16 mouse cellular contexts compared by ENCODE assay signal in the genomic region with DNA sequence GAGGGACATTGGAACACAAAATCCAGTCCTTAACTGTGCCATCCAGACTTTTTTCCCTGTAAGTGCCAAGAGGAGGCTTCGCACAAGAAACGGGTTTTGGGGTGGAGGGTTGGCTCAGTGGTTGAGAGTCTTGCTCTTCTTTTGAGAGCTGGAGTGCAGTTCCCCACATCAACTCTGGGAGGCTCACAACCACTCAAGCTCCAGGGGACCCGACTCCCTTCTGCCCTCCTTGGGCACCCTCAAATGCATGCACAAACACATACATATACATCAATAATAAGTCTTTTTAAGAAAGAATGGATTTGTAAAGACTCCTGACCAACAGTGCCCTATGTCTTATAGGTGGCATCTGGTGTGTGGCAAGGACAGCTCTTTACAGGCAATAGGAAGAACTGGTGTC. TPM values are rescaled to one million over a fixed set of nuclear protein-coding genes. Genes with fewer than 3 reads are reported as not detected.
DNase-seq lines count a peak whose midpoint lies in the region; ATAC-seq and TF ChIP-seq lines count a peak whose summit lies in the region.
"Had no signal": no experiment of that assay in that cellular context is flagged by ENCODE, and none has a peak within 500 bp of the region (broad histone marks: within the 10 kb centered on the region; RNA-seq: fewer than 3 reads in every experiment).

No protein-coding gene starts in this region.

- H3K4me1 ChIP-seq in liver, embryonic 14.5 days (replicated peaks; ENCODE audit: control insufficient read depth in 2 of 2, insufficient read depth in 2 of 2, low read length in 1 of 2): no peaks in the 10 kb centered on the region
- H3K4me1 ChIP-seq in liver, embryonic 12.5 days: no peaks in the 10 kb centered on the region
- H3K4me1 ChIP-seq in E14TG2a.4 (replicated peaks; ENCODE audit: low read depth, low read length): peaks cover 7% of the 10 kb centered on the region; the same call in 1 of the 2 replicates
- H3K4me1 ChIP-seq: hindbrain, embryonic 15.5 days; liver, embryonic 13.5 days; neural tube, embryonic 12.5 days had no signal

- no peak overlapping the region for H3K4me3 ChIP-seq in liver, embryonic 14.5 days (ENCODE audit: insufficient read depth in 1 of 2, low read depth in 2 of 2, low read length in 2 of 2)
- no peak overlapping the region for H3K4me3 ChIP-seq in liver, embryonic 12.5 days
- no peak overlapping the region for H3K4me3 ChIP-seq in E14TG2a.4 (replicated peaks; ENCODE audit: low read length)
- H3K4me3 ChIP-seq: erythroblast, embryonic 14.5 days; hindbrain, embryonic 15.5 days; liver, embryonic 13.5 days; neural tube, embryonic 12.5 days had no signal

- 51% methylated on average over 3 of the region's 3 CpGs for WGBS in liver, embryonic 14.5 days (ENCODE audit: insufficient replicate concordance)
- 58% methylated on average over 3 of the region's 3 CpGs for WGBS in liver, embryonic 12.5 days (ENCODE audit: insufficient replicate concordance)

- no peaks in the 10 kb centered on the region for H3K27me3 ChIP-seq in liver, embryonic 14.5 days (ENCODE audit: control insufficient read depth, insufficient read depth, low read length)
- peaks cover 12% of the 10 kb centered on the region for H3K27me3 ChIP-seq in liver, embryonic 12.5 days (replicated peaks)
- peaks cover 23% of the 10 kb centered on the region for H3K27me3 ChIP-seq in E14TG2a.4 (ENCODE audit: insufficient read depth, low read length)
- H3K27me3 ChIP-seq: hindbrain, embryonic 15.5 days; liver, embryonic 13.5 days; neural tube, embryonic 12.5 days had no signal

- H3K36me3 ChIP-seq in liver, embryonic 14.5 days (replicated peaks; ENCODE audit: control insufficient read depth, insufficient read depth, low read depth): no peaks in the 10 kb centered on the region
- no peaks in the 10 kb centered on the region for H3K36me3 ChIP-seq in liver, embryonic 12.5 days
- no peaks in the 10 kb centered on the region for H3K36me3 ChIP-seq in E14TG2a.4 (ENCODE audit: insufficient read depth, low read length)
- H3K36me3 ChIP-seq: hindbrain, embryonic 15.5 days; liver, embryonic 13.5 days; neural tube, embryonic 12.5 days had no signal

- no peak overlapping the region for H3K4me2 ChIP-seq in liver, embryonic 14.5 days (ENCODE audit: low read depth)
- H3K4me2 ChIP-seq in liver, embryonic 12.5 days: no peak overlapping the region
- H3K4me2 ChIP-seq: hindbrain, embryonic 15.5 days; liver, embryonic 13.5 days; neural tube, embryonic 12.5 days had no signal

- peak; percentile 6 for DNase-seq in adrenal gland, postnatal 14 days
- no peak for DNase-seq in adrenal gland, adult 8-10 months
- no peak for DNase-seq in liver, embryonic 14.5 days (ENCODE audit: low read depth in 3 of 3, low spot score in 3 of 3)
- peak; percentile 8 for DNase-seq in induced T-regulatory cell, adult 2 months (ENCODE audit: low read depth)
- DNase-seq in right cerebral cortex, postnatal 36 days (ENCODE audit: low spot score in 2 of 2): no peak
- DNase-seq in right cerebral cortex, postnatal 14 days: no peak
- DNase-seq: cerebellum, adult 9-11 months; gastrocnemius, postnatal 25 days; liver, embryonic 13.5 days had no signal

- TF ChIP-seq CTCF in liver, embryonic 14.5 days (IDR thresholded peaks at IDR 0.05; ENCODE audit: low read depth): peak; percentile 7; the same call in 1 of the 2 replicates
- peak; percentile 37 for TF ChIP-seq CTCF in E14TG2a.4 (conservative IDR thresholded peaks at IDR 0.05; ENCODE audit: low read length)

- H3K27ac ChIP-seq in liver, embryonic 14.5 days: no peak overlapping the region
- H3K27ac ChIP-seq in liver, embryonic 12.5 days: no peak overlapping the region
- H3K27ac ChIP-seq: hindbrain, embryonic 15.5 days; liver, embryonic 13.5 days; macrophage; neural tube, embryonic 12.5 days had no signal

- no peak for TF ChIP-seq EP300 in liver, embryonic 14.5 days (IDR thresholded peaks at IDR 0.05; ENCODE audit: low read depth)

- H3K9me3 ChIP-seq in liver, embryonic 14.5 days (ENCODE audit: control insufficient read depth, low read length): no peaks in the 10 kb centered on the region
- no peaks in the 10 kb centered on the region for H3K9me3 ChIP-seq in liver, embryonic 12.5 days (replicated peaks)
- H3K9me3 ChIP-seq in E14TG2a.4 (ENCODE audit: low read length): no peaks in the 10 kb centered on the region
- H3K9me3 ChIP-seq: hindbrain, embryonic 15.5 days; liver, embryonic 13.5 days; neural tube, embryonic 12.5 days had no signal

- no peak for ATAC-seq in liver, embryonic 14.5 days (ENCODE audit: insufficient read depth)
- no peak for ATAC-seq in liver, embryonic 12.5 days
- ATAC-seq: midbrain, embryonic 16.5 days had no signal

- no peak overlapping the region for H3K9ac ChIP-seq in liver, embryonic 14.5 days (replicated peaks)
- no peak overlapping the region for H3K9ac ChIP-seq in liver, embryonic 12.5 days
- H3K9ac ChIP-seq: hindbrain, embryonic 15.5 days; liver, embryonic 13.5 days; neural tube, embryonic 12.5 days had no signal

RNA-seq across cellular contexts. Expression of a gene that starts 35.6 kb away (rescaled TPM):
- 126 and 127 TPM in 2 replicates for total RNA-seq in adrenal gland, postnatal 14 days (2021)
- total RNA-seq in adrenal gland, adult 8-10 months (2022): 100 to 1,000 TPM in 1 of 4 experiments, 10 to 100 TPM in 3; 73.5 to 118 (median 95.5) TPM
- polyA plus RNA-seq in liver, embryonic 14.5 days (2012; rRNA removed): 47.8 and 69.7 TPM in 2 replicates
- polyA plus RNA-seq in liver, embryonic 14.5 days (2014; fragmentation: Nextera tagmentation; extraction: Ambion mirVana): 140 and 145 TPM in 2 replicates
- 239 and 249 TPM in 2 replicates for polyA plus RNA-seq in liver, embryonic 12.5 days (2016; fragmentation: Nextera tagmentation; extraction: Ambion mirVana)

Comparison
In these comparisons a context has a peak if more than half of its experiments do, and no peak if none do; other contexts are left out.
1. DNase-seq: peak in adrenal gland, postnatal 14 days (single experiment) and induced T-regulatory cell, adult 2 months (single experiment); none in adrenal gland, adult 8-10 months (single experiment), liver, embryonic 14.5 days (0 of 3), right cerebral cortex, postnatal 36 days (0 of 2) and right cerebral cortex, postnatal 14 days (single experiment).